Mouse (Mus musculus): ENCODE data around the gene Psmb11. TPM values are rescaled to one million over a fixed set of nuclear protein-coding genes. Genes with fewer than 3 reads are reported as not detected.

Gene Psmb11
- polyA plus RNA-seq, 2 experiments = 0.01 TPM; not detected in 1

- DNase-seq (ENCODE audit: low spot score) (no peak), ATAC-seq (ENCODE audit: low FRiP score, low read depth) (no peak)
- peaks cover 94% of the 10 kb centered on the region for H3K36me3 ChIP-seq (ENCODE audit: control insufficient read depth, insufficient read depth, low read length)
- no peak for TF ChIP-seq POLR2A (IDR thresholded peaks at IDR 0.05; ENCODE audit: borderline replicate concordance, extremely low read depth, insufficient read depth, insufficient read length)
- H3K9ac ChIP-seq (ENCODE audit: low read depth, low read length, severe bottlenecking) = no peak overlapping the region
- no peak overlapping the region for H3K4me2 ChIP-seq (replicated peaks; ENCODE audit: low read depth, low read length, severe bottlenecking)
- WGBS = 92% methylated on average over 8 of the region's 8 CpGs
- no peak overlapping the region for H3K4me3 ChIP-seq (replicated peaks; ENCODE audit: low read length)
- H3K27ac ChIP-seq (replicated peaks; ENCODE audit: low read depth, low read length) = no peak overlapping the region
- peaks cover 6% of the 10 kb centered on the region; the same call in 1 of the 2 replicates for H3K4me1 ChIP-seq (ENCODE audit: control insufficient read depth, insufficient read depth, low read length)
- no peaks in the 10 kb centered on the region for H3K27me3 ChIP-seq (ENCODE audit: control insufficient read depth, insufficient read depth, low read length)
- no peaks in the 10 kb centered on the region for H3K9me3 ChIP-seq (ENCODE audit: control insufficient read depth, low read length)
Measured at GRCm38 (mm10) chr14:54646898-54647636, 25.8 kb downstream of the Psmb11 start.

GRCm38 (mm10) chr14:54647900-54648299 is 26.7 kb downstream of the Psmb11 start:
- no peak for ATAC-seq (ENCODE audit: low FRiP score, low read depth)
- 92% methylated on average over 4 of the region's 4 CpGs for WGBS
- H3K4me1 ChIP-seq (ENCODE audit: control insufficient read depth, insufficient read depth, low read length) = peaks cover 12% of the 10 kb centered on the region

GRCm38 (mm10) chr14:54650621-54651454 is 29.6 kb downstream of the Psmb11 start:
- WGBS = 67% methylated on average over 23 of the region's 23 CpGs
- Histone ChIP-seq H3K36me3 (ENCODE audit: control insufficient read depth, insufficient read depth, low read length) (peaks cover 63% of the 10 kb centered on the region), H3K4me2 (replicated peaks; ENCODE audit: low read depth, low read length, severe bottlenecking) (no peak overlapping the region), H3K27ac (replicated peaks; ENCODE audit: low read depth, low read length) (no peak overlapping the region), H3K4me3 (replicated peaks; ENCODE audit: low read length) (no peak overlapping the region), H3K4me1 (ENCODE audit: control insufficient read depth, insufficient read depth, low read length) (peaks cover 12% of the 10 kb centered on the region), H3K9me3 (ENCODE audit: control insufficient read depth, low read length) (no peaks in the 10 kb centered on the region), H3K27me3 (ENCODE audit: control insufficient read depth, insufficient read depth, low read length) (no peaks in the 10 kb centered on the region), H3K9ac (ENCODE audit: low read depth, low read length, severe bottlenecking) (no peak overlapping the region)
- ATAC-seq (ENCODE audit: low FRiP score, low read depth) (peak; percentile 51; the same call in 1 of the 2 replicates), DNase-seq (ENCODE audit: low spot score) (peak; percentile 97)
- no peak for TF ChIP-seq POLR2A (IDR thresholded peaks at IDR 0.05; ENCODE audit: borderline replicate concordance, extremely low read depth, insufficient read depth, insufficient read length)

More at GRCm38 (mm10) chr14:54647900-54648299, 26.7 kb downstream of the Psmb11 start:
- peaks cover 86% of the 10 kb centered on the region for H3K36me3 ChIP-seq (ENCODE audit: control insufficient read depth, insufficient read depth, low read length)
- no peaks in the 10 kb centered on the region for H3K9me3 ChIP-seq (ENCODE audit: control insufficient read depth, low read length)
- H3K27me3 ChIP-seq (ENCODE audit: control insufficient read depth, insufficient read depth, low read length) = no peaks in the 10 kb centered on the region
- no peak overlapping the region for H3K4me3 ChIP-seq (replicated peaks; ENCODE audit: low read length)
- H3K4me2 ChIP-seq (replicated peaks; ENCODE audit: low read depth, low read length, severe bottlenecking) = no peak overlapping the region
- DNase-seq (ENCODE audit: low spot score) = no peak
- TF ChIP-seq POLR2A (IDR thresholded peaks at IDR 0.05; ENCODE audit: borderline replicate concordance, extremely low read depth, insufficient read depth, insufficient read length) = no peak
- no peak overlapping the region for H3K9ac ChIP-seq (ENCODE audit: low read depth, low read length, severe bottlenecking)
- H3K27ac ChIP-seq (replicated peaks; ENCODE audit: low read depth, low read length) = no peak overlapping the region

GRCm38 (mm10) chr14:54651556-54651955 is 30.3 kb downstream of the Psmb11 start:
- no peaks in the 10 kb centered on the region for H3K27me3 ChIP-seq (ENCODE audit: control insufficient read depth, insufficient read depth, low read length)
- H3K9ac ChIP-seq (ENCODE audit: low read depth, low read length, severe bottlenecking) = no peak overlapping the region
- DNase-seq (ENCODE audit: low spot score) (no peak), ATAC-seq (ENCODE audit: low FRiP score, low read depth) (no peak)
- H3K9me3 ChIP-seq (ENCODE audit: control insufficient read depth, low read length) = no peaks in the 10 kb centered on the region
- H3K4me1 ChIP-seq (ENCODE audit: control insufficient read depth, insufficient read depth, low read length) = peaks cover 12% of the 10 kb centered on the region
- H3K4me2 ChIP-seq (replicated peaks; ENCODE audit: low read depth, low read length, severe bottlenecking) = no peak overlapping the region
- no peak overlapping the region for H3K27ac ChIP-seq (replicated peaks; ENCODE audit: low read depth, low read length)
- 76% methylated on average over 4 of the region's 4 CpGs for WGBS
- TF ChIP-seq POLR2A (IDR thresholded peaks at IDR 0.05; ENCODE audit: borderline replicate concordance, extremely low read depth, insufficient read depth, insufficient read length) = no peak
- no peak overlapping the region for H3K4me3 ChIP-seq (replicated peaks; ENCODE audit: low read length)
- peaks cover 63% of the 10 kb centered on the region for H3K36me3 ChIP-seq (ENCODE audit: control insufficient read depth, insufficient read depth, low read length)

DNA sequence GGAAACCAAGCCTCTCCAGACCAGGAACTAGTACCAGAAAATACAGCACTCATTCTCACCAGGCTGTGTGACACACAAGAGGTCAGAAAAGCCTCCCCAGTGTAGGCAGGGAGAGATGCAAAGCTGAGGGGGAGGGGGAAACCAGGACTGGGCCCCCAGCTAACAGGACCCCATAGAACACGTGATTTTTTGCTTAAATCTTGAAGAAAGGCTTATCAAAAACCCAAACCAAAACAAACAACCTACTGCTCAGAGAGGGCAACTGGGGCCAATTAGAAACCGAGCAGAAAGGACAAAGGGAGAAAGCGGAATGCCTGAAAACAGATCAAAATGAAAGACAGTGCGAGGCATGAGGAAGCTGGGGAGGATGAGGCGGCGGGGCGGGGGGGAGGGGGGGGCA is 31.6 kb downstream of the Psmb11 start:
- TF ChIP-seq POLR2A (IDR thresholded peaks at IDR 0.05; ENCODE audit: borderline replicate concordance, extremely low read depth, insufficient read depth, insufficient read length) = no peak
- H3K9me3 ChIP-seq (ENCODE audit: control insufficient read depth, low read length) = no peaks in the 10 kb centered on the region
- no peaks in the 10 kb centered on the region for H3K27me3 ChIP-seq (ENCODE audit: control insufficient read depth, insufficient read depth, low read length)
- 2% methylated on average over 7 of the region's 7 CpGs for WGBS
- H3K4me1 ChIP-seq (ENCODE audit: control insufficient read depth, insufficient read depth, low read length) = peaks cover 12% of the 10 kb centered on the region
- ATAC-seq (ENCODE audit: low FRiP score, low read depth) (no peak), DNase-seq (ENCODE audit: low spot score) (no peak)
- peak overlapping the region; percentile 61 for H3K9ac ChIP-seq (ENCODE audit: low read depth, low read length, severe bottlenecking)
- H3K4me2 ChIP-seq (replicated peaks; ENCODE audit: low read depth, low read length, severe bottlenecking) = peak overlapping the region; percentile 74
- peak overlapping the region; percentile 51 for H3K4me3 ChIP-seq (replicated peaks; ENCODE audit: low read length)
- peak overlapping the region; percentile 49 for H3K27ac ChIP-seq (replicated peaks; ENCODE audit: low read depth, low read length)
- H3K36me3 ChIP-seq (ENCODE audit: control insufficient read depth, insufficient read depth, low read length) = peaks cover 64% of the 10 kb centered on the region

Measured in limb, embryonic 14.5 days (tissue).